Mouse (Mus musculus) lung, postnatal 4 days (tissue): ENCODE data around the gene Pde4b.

ENCODE experiments used
- DNase-seq, 2 experiments: peaks; one replicate each; pipeline ENCODE4 v3.0.0; 2021

The Pde4b gene

GRCm38 (mm10) chr4:102408132-102408531 is 320.8 kb downstream of the Pde4b start:
- DNase-seq: no peak

- DNase-seq: no peak
Observed at GRCm38 (mm10) chr4:102408938-102409337, 321.6 kb downstream of the Pde4b start.

DNA sequence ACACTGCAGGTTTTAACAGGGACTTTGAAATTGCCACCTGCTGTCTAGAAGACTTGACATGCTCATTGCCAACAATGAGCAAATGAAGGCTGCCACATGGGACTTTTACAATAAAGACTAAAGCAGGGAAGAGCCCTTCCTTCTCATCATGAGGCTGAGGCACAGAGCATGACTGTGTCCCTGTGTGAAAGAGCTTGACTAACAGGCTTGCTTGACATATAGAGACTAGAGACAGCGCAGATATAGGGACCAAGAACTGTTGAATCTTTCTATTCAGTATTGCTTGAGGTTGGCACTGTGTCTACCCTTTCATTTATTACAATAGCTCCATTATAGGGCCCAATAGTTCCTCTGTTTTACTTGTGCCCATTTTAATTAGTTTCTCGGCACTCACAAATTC is 325.8 kb downstream of the Pde4b start:
- DNase-seq: no peak

GRCm38 (mm10) chr4:102413794-102414193 is 326.5 kb downstream of the Pde4b start:
- no peak for DNase-seq

DNA sequence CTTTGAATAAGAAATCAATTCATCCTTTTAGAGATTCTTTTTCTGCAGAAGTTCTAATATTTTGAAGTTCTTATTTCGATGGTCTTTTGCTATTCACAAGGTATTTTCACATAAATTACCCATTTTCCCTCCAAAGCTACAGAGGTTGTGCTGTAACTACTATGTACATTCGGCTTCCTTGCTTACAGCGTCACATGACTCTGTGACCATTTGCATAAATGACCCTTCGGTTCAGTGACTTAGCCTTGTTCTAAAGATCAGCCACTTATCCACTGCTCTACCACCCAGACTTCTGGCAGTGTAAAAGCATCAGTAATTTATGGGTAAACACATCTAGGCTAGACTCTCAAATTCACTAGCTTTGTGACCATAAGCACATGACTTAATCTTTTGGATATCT is 327.3 kb downstream of the Pde4b start:
- no peak for DNase-seq

GRCm38 (mm10) chr4:102420794-102421397 is 333.6 kb downstream of the Pde4b start:
- no peak for DNase-seq

DNA sequence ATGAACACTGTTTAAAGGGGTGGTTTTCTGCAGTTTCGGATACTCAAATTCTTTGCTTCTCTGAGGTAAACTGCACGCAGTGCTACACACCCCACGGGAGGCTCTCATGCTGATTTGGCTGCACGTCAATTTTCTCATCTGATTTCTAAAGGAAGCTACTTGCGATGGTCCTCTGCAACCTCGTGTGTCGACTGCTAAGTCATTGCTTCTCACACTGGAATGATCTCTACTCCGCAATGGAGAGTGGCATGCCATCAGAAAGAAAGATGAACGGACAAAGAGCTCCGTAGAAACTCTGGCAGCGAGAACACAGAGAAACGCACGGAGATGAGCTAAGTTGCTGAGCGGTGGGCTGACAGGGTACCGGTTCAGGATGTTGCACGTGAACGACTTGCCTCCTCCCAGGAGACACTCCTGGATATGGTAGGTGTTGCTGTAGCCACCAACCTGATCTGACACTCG is 334.1 kb downstream of the Pde4b start:
- no peak for DNase-seq

DNA sequence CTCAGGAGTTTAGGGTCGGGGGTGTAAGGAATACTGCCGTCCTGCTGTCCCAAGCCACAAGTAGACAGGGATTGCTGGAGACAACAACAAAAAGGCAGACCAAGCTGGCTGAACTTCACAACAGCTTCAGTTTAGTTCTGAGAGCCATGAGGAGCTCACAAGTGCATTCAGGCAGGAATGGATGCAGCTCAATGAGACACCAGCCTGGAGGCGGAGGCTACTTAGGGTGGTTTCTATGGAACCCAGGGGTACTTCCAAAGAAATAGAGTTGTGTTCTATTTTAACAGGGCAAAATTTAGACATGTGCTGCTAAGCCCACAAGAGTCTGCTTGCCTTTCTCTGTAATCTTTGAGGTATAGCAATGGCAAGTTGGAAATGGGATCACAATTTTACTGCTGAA is 336.8 kb downstream of the Pde4b start:
- no peak for DNase-seq

DNA sequence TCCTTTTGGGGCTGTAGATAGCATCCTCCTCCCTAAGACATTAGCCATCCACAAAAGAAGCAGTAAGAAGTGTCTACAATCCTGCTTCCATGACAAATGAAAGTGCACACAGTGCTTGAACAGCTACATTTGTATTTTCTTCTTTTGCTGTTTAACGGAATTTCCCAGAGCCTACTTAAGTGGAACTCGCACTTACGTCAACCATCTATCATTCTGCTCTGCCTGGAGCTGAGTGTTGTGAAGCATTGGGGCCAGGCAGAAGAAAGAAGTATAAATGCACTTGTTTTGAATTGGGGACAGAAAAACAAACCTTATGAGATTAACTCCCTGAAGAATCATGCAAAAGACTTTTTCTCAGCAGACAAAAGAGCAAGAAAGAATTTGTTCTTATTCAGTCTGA is 338.1 kb downstream of the Pde4b start:
- no peak for DNase-seq

GRCm38 (mm10) chr4:102429730-102430341 is 342.5 kb downstream of the Pde4b start:
- no peak for DNase-seq

- no peak for DNase-seq
Observed at GRCm38 (mm10) chr4:102432040-102432782, 344.9 kb downstream of the Pde4b start.

GRCm38 (mm10) chr4:102439401-102440118 is 352.2 kb downstream of the Pde4b start:
- no peak for DNase-seq

DNA sequence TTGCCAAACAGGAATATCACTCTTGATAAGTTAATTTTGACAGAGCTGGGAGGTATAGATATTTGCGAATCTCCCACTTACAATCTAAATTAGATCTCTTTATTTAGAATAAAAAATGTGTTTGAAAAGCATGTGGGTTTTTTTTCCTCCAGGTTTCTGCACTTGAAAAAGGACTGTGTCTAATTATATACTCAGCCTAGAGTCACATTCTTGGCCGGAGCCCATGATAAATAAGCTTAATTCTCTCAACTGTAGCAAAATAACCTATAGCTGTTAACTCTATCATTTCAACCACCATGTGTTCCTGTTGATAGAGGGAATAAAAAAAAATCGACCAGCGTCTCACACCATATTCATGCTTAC is 352.8 kb downstream of the Pde4b start:
- DNase-seq: no peak

GRCm38 (mm10) chr4:102443533-102443932 is 356.2 kb downstream of the Pde4b start:
- DNase-seq: no peak

GRCm38 (mm10) chr4:102444501-102444900 is 357.2 kb downstream of the Pde4b start:
- DNase-seq: no peak

DNA sequence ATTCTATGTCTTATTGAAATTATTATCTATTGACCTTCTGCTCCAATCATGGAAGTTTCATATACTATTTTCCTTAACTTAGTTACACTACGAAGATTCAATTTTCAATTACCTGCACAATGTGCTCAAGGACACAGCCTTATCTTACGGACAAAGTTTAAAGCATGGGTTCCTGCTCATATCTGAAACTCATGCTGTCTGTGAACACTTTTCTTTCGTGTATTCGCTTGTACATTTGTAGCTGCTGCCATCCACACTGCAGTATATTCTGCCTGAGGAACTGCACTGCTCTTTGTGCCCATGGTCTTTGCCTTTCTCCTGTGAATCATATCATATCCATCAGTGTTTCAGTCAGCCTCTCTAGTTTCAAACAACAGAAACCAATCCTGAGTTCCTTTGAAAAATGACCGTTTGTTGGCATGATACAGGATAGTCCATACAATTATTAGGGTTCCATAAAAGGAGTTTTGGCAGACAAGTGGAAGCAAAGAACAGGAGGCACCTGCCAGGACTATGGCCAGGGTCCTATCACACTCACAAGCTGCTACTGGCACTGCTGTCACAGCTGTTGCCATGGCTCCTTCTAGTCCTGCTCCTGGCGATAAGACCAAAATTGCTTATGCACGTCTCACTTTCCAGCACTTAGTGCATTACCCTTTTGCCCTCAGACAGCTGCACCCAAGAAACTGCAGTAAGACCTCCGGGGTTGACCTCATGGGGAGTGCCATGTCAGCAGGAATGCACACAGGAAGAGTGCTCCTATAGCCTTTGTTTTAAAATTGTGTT is 359.0 kb downstream of the Pde4b start:
- DNase-seq: no peak

DNA sequence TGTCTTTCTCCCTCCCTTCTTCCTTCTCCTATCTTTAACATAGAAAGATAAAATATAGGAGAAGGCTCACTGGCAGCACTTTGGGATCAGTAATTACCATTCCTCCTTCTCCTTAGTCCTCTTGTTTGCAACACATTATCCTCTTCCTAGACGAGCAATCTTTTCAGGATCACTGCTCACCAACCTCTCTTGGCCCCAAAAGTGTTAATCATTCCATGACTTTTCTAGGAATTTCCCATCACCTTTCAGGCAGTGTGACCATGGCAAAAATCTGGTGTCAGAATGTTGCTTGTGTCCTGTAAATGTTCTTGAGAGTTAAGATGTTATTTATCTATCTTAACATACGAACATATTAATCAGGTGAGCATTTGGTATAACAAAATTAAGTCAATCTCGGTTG is 369.1 kb downstream of the Pde4b start:
- no peak for DNase-seq

GRCm38 (mm10) chr4:102459216-102459999 is 372.1 kb downstream of the Pde4b start:
- peak in 1 of 2 experiments; percentile 8 for DNase-seq

- DNase-seq: no peak
Observed at GRCm38 (mm10) chr4:102478104-102478503, 390.8 kb downstream of the Pde4b start.

- DNase-seq: no peak
Observed at GRCm38 (mm10) chr4:102478860-102479259, 391.5 kb downstream of the Pde4b start.

DNA sequence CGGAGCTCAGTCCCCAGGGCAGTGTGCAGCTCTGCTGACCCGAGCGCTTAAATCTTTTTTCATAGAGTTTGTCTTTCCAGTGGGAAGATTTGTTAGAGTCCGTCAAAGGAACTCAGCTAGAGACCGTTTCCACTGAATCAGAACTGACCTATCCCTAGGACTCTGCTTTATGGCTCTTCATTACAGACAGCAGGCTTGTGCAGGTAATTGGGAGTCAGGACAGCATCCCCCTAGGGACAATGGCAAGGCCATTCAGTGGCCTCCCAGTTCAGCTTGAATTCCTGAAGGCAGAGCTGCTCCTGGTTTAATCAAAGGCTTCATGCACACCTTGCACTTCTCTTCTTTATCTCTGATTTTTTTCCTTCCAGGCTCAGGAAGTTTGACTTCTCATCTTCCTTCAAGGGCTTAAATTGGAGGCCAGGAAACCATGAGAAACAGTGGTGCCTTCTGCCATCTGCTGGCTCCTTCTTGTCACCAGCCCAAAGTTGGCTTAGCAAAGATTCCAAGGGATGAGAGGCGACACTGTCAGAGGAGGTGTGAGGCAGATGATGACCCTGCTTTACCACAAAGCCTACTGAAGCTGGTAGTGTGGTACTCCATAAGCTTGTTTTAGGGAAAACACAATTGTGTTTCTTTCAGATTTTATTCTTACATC is 393.6 kb downstream of the Pde4b start:
- peak in 1 of 2 experiments; percentile 40 for DNase-seq
